Mouse (Mus musculus) brain, embryonic 14.5 days (tissue): Measurements from ENCODE around the gene Vmn2r71.

Source experiments
- CTCF ChIP-seq: fragments of 200-500 bp; IDR thresholded peaks from 2 replicates; pipeline ENCODE4 v1.5.1; 2012; ENCODE audit warnings: inconsistent platforms, mild to moderate bottlenecking, moderate library complexity, borderline replicate concordance; ENCODE audit not compliant: insufficient read depth, insufficient read length; ENCODE audit errors: extremely low read depth
- POLR2A ChIP-seq: fragments of 200-500 bp; IDR thresholded peaks from 2 replicates; pipeline ENCODE4 v1.6.1; 2012; ENCODE audit warnings: mild to moderate bottlenecking, inconsistent platforms, borderline replicate concordance; ENCODE audit not compliant: poor library complexity, insufficient read depth, insufficient read length, severe bottlenecking; ENCODE audit errors: extremely low read depth

DNA sequence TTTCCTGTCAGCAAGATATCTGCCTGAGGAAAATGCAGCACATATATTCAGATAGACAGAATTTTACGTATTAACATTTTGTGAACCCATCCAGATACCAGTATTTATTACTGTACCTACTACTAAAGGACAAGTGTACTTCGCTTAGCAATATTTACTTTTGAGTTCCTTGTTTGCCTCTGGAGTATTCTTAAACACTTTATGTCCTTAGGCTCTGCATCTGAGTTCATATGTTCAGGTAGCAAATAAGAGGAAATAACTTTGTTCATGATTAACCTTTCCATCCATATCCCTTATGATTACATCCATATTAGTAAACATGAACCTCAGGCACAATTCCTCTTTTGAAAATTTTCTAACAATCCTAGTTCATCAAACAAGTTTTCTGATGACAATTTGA is 6.2 kb downstream of the Vmn2r71 start, which contains the start of gene Vmn2r70:
- TF ChIP-seq CTCF, result no peak
- TF ChIP-seq POLR2A, result no peak
